Mouse (Mus musculus) skeletal muscle tissue, adult 2 months (tissue): Measurements from ENCODE around the gene Fam69b.

Source experiments
- DNase-seq: peaks from one replicate; pipeline ENCODE4 v3.0.0-alpha.2; 2012; ENCODE audit warnings: low read depth, low spot score

Fam69b gene

DNA sequence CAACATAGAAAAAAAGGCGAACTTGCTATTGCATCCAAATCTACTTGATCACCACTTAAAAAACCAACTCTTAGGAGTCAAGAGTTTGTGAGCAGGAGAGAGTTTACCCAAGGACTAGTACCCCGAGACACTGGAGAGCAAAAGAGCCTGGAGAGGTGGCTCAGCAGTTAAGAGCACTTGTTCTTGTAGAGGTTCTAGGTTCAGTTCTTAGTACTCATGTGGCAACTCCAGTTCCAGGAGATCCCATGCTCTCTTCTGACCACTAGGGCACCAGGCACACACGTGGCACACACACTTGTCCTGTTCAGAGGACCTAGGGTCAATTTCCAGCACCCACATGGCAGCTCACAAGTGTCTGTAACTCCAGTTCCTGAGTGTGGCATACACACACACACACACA lies 2.2 kb upstream of the Fam69b start:
- DNase-seq = no peak

DNA sequence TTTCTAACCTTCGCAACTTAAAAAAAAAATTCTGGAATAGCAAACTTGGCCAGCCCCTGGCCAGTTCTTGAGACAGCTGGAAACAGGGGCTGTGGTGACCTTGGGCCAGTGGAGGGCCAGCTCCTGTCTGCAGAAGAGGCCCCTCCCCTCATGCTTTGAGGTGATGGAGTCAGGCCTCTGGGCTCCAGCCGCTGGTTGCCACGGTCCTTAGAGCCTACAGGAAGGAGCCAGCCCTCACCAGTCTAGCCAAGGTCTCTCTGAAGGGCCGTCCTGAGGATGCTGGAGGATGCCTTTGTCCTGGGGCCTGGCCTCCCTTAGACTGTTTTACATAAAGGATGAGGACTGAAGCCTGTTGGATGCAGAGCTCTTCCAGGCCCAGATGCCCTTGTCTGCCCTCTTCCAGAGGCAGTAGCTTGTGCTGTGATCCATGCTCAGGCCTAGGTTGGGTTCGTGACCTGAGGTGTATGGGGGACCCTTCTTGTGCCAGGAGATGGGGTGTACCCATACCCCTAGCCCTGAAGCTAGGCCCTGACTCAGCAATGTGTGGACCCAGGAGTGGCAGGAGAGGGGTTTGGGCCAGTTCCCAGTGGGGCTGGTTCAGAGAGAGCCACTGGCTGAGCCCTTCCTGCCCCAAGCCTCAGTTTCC lies 658 bp downstream of the Fam69b start:
- no peak for DNase-seq

DNA sequence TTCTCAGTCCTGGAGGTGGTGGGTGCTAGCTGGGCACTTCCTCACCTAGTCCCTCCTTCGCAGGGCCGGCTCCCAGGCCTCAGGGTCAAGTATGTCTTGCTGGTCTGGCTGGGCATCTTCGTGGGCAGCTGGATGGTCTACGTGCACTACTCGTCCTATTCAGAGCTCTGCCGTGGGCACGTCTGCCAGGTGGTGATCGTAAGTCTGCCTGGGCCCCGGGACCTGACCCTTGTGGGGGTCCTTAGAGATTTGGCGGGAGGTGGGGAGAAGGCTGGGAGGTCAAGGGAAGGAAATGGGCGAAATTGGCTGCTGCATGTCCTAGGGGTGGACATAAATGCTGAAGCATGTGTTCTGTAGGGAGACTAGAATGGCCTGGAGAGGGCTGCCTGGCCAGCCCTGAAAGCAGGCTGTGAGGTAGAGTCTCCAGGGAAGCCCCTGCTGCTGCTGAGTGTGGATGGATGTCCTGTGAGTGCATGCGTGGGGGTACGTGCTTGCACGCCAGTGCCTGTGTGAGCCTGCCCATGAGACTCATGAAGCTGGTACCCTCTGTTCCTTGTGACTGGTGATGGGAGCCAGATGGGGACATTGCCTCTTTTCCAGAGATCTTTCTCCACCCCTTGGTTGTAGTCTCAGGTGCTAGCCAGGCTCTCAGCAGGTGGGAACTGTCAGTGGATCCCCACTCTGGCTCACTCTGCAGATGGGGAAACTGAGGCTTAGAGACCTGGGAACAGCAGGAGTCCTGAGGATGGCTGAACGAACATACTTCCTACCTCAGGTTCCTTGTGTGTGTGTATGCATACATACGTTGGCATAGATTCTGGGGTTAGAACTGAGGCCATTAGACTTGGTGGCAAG lies 4.5 kb downstream of the Fam69b start:
- no peak for DNase-seq

DNA sequence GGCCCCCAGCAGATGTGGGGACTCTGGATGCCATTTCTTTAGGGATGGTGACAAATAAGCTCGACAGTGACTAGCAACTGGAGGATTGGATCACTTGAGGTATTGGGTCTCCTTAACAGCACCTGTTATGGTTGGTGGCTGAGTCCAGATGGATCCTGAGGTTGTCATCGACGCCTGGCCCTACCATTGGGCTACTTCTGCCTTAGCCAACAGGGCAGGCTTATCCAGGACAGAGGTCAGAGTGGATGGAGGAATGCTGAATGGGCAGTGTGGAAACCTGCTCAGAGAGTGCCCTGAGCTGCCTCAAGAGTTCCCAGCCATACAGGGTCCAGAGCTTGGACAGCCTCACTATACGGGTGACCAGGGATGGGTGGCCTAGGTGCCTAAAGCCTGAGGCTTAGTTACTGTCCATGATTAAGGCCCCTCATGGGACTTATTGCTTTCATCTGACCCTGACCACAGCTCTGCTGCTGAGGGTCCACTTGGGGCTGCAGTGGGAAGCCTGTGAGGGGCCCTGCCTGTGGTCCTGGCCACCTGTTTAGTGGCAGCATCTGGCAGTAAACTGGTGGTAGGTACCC lies 5.8 kb downstream of the Fam69b start:
- DNase-seq = no peak

DNA sequence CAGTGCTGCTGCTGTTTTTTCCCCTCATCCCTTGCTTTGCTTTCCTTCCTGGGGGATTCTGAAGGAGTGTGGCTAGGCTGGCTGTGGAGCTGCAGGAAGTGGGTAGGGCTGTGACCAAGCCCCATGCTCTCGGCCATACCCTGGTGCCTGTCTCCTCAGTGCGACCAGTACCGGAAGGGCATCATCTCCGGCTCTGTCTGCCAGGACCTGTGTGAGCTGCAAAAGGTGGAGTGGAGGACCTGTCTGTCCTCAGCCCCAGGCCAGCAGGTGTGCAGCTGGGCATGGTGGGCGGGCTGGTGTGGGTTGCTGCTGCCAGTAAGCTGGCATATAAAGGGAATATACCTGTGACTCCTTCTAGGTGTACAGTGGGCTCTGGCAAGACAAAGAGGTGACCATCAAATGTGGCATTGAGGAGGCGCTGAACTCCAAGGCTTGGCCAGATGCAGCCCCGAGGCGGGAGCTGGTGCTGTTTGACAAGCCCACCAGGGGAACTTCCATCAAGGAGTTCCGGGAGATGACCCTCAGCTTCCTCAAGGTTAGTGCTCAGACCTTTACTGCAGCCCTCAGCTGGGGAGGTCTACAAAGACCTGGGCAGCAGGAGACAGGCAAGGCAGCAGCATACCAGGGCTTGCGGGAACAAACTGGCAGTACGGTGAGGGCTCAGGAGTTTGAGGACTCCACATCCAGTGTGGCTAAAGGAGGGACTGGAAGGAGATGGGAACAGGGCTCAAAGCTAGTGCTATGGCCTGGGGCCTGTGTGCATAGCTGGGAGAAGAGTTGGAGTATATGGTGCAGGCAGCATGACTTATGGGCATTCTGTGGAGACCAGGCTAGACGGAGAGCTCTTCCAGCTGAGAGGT lies 6.6 kb downstream of the Fam69b start:
- DNase-seq = no peak

DNA sequence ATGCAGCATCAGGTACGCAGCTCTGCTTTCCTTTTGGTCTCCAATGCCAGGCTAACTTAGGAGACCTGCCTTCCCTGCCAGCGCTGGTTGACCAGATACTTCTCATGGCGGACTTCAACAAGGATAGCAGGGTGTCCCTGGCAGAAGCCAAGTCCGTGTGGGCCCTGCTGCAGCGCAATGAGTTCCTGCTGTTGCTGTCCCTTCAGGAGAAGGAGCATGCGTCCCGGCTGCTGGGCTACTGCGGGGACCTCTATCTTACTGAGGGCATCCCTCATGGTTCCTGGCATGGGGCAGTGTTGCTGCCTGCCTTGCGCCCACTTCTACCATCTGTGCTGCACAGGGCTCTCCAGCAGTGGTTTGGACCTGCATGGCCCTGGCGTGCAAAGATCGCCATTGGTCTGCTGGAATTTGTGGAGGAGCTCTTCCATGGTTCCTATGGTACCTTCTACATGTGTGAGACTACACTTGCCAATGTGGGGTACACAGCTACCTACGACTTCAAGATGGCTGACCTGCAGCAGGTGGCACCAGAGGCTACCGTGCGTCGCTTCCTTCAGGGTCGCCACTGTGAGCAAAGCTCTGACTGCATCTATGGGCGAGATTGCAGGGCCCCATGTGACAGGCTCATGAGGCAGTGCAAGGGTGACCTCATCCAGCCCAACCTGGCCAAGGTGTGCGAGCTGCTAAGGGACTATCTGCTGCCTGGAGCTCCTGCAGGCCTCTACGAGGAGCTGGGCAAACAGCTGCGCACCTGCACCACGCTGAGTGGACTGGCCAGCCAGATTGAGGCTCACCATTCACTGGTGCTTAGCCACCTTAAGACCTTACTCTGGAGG lies 7.5 kb downstream of the Fam69b start:
- DNase-seq = no peak

DNA sequence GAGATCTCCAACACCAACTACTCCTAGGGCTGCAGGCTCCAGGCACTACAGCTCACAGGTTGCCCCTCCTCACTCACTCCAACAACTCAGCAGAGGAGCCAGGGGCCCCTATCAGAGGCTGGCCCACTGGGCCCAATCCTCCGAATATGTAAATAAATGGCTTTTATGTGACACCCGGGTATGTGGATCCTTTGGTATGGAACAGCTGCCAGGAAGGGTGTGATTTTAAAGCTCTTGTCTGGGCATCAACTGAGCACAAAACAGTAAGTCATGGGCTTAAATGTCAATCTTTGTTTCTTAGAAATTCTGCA lies 8.0 kb downstream of the Fam69b start:
- no peak for DNase-seq

DNA sequence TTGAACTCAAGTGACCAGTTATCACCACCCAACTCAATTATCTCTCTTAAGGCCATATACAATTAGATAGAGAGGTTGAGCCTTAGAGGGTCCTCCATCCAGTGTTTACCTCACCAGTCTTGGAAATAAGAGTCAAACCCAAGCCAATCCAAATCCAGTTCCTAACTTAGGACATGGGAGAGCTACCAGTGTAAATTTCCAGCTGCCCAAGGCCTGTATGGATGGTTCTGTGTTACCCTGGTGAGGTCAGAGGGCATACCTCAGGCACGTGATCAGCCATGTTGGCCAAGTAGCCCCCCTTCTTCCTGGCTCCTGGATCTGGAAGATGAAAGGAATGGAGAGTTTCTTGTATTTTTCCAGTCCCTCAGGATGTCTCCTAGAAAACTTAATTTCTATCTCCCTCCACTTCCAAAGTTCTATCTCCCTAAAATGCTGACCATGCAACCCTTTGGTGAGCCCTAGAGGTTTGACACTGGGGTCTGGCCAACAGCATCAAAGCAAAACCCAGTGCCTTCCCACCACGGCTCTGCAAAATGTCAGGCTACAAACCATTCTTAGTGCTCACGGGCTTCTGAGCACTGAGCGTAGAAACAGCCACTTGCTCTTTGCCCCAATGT lies 9.2 kb downstream of the Fam69b start:
- DNase-seq = no peak

DNA sequence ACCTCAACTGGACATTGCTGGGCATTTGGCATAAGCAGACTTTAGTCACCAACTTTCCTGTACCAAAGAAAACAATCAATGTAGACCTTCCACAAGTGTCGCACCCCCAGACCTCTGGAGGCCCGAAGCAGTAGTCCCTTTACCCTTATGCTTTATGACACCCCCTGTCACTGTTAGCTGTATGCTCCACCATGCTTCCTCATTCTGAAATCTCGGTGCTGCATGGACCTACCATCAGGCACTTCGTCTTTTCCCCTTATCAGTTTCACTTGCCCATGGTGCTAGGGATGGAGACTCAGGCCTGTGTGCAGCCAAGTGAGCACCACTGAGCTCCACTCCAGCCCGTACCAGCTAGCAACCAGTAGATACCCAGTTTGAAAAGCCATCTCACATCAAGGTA lies 9.8 kb downstream of the Fam69b start:
- DNase-seq = no peak

DNA sequence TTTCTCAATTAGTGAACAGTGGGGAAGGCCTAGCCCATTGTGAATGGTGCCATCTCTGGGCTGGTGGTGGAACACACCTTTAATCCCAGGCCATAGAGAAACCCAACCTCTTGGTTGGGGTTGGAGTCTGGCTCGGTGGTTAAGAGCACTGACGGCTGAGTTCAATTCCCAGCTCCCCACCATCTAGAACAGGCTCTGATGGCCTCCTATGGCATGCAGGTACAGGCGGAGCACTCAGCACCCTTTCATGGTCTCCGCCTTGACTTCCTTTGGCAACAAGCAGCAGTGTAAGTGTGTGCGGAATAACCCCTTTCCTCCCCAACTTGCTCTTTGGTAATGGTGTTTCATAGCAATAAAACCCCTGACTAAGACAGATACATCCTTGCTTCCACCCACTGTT lies 10.3 kb downstream of the Fam69b start:
- DNase-seq = no peak

DNA sequence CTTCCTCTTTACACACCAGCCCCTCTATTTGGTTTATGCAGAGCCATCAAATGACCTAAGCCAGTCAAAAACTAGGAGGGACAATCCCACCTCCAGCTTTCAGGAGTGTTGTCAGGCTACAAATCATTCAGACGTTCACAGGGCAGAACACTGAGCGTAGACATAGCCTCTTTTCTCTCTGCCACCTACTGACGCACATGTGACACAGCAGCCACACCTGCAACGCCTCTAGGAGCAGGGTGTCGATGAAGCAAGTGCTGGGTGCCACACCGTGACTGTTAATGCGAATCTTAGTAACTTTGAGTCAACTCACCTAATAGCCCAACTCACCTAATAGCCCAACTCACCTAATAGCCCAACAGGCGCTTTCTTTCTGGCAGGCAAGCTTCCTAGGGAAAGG lies 10.8 kb downstream of the Fam69b start:
- DNase-seq = no peak

DNA sequence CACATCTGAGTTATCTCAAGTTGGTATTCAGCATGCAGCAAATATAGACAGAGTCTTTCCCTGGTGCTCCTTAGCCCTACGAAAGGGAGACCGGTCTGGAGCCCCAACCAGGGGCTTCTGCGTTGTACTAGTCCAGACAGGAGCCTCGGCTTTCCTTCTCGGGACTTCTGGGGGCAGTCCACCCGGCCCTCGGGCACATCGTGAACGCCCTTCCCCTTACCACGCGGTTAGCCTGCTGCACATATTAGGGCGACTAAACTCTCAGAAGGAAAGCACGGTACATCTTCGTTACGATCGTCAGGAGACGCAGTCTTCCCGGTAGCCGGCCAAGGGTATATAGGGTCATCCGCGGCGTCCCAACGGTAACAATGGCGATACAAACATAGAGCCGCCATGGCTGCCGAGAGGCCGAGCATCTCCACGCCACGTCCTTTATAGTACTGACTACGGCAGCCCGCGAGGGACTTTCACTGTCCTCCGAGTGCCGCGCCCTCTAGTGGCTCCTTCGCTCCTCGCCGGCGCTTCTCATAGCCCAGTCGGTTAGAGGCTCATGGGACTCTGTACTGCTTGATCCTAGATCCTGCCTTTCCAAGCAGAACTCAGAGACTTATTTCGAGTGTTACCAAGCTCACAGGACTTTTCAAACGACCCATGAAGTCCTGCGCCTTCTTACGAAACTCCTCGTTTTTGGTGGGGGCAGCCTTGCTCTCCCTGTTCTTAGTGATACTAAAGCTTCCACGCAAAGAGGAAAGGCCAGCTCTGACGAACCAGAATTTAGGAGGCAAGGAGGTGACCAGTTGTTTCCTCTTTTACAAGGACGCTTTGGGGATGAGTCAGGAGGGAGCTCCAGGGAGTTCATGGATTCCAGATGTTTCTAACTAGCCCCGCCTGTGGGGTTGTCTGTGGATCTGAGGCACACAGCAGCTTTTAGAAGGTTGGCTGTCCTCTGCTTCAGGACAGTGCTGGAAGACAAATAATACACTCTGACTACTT lies 11.9 kb downstream of the Fam69b start:
- peak; percentile 92 for DNase-seq

DNA sequence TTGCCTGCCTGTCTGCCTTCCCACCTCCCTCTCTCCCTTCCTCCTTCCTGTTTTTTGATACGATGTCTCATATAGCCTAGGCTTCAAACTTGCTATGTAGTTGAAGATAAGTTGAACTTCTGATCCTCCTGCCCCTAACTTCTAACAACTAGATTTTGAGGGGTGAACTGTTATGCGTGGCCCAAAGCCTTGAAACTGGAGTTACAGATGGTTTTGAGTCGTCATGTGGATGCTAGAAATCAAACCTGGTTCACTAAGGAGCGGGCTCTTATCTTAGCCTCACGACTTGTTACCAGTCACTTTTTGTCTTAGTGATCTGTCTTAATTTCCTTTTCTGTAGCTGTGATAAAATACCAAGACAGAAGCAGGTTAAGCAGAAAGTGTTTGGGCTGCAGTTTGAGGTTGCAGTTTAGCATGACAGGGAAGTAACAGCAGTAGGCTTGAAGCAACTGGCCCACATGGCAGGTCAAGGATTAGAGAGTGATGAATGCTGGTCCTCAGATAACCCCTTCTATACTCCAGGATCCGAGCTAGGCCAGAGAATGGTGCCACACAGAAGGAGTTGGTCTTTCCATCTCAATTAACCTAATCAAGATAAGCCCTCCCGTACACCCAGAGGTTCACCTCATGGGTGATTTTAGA lies 12.9 kb downstream of the Fam69b start:
- no peak for DNase-seq

DNA sequence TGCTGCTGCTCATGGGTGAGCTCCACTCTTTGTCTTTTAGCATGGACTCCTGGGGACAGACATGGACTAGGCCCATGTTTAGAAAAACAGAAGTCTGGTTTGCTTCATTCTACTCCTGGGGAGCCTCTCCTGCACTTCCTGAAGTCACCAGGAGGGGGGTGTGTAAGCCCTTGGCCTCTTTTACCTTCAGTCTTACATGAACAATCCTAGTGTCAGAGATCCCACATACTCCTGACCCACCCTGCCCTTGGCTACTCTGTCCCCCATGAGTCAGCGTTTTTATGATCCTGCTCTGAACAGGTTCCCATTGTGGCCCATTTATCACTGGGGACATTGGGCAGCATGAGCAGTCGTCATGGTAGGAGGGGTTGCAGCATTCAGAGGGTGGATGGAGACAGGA lies 15.7 kb downstream of the Fam69b start:
- no peak for DNase-seq

DNA sequence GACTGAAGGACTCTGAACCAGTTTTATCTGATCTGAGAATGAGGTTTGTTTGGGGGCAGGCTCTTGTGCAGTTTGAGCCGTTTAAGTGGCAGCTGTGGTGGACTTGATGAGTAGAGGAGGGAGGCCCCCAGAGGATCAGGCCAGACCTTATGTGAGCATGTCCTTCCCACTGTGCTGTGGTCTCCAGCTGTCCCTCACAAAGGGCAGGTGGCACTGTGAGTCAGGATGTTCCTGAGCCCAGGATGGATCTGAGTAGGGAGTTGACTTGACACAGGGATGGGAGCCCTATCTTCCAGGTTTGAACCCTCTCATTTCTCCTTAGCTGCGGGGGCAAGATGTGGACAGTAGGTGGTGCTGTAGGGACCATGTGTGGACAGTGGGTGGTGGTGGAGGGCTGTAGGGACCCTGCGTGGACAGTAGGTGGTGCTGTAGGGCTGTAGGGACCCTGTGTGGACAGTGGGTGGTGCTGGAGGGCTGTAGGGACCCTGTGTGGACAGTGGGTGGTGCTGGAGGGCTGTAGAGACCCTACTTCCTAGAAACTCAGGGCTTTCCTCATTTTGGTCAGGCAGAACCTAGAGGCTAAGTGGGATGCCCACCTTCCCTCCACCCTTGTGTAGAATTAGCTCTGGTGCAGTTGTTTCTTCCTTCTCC lies 18.5 kb downstream of the Fam69b start:
- peak; percentile 88 for DNase-seq

DNA sequence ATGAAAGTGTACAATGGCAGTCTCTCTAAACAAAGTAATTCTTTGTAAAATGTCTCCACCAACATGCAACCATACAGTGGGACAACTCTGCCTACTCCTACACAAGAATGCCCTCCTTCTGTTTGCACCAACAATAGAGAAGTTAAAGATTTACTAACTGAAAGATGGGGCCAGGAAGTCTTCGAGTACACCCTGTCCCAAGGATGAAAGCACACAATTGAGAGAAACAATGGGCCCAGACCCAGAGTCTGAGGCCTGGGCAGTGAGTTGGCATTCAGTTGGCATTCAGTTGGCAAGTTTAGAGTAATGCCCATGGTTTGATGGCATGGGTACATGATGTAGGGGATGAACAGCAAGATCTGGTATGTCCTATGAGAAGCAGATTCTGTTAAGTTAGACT lies 26.4 kb downstream of the Fam69b start:
- DNase-seq = no peak

DNA sequence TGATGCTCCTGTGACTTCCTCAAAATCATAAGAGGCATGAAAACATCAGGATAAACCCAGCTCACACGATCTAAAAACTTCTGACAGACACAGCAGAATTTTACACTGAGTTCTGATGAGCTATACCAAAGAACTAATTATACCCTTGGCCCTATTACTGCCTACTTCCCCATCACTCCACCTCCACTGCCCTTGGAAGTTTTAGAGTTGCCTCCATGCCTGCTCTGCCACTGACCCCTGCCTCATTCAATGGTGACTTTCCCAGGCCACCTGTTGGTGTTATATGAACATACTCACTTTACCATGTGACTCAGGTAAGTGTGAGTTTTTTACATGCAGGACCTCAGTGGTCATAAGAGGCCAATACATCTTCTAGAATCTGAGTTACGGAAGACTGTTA lies 29.2 kb downstream of the Fam69b start:
- DNase-seq = no peak

DNA sequence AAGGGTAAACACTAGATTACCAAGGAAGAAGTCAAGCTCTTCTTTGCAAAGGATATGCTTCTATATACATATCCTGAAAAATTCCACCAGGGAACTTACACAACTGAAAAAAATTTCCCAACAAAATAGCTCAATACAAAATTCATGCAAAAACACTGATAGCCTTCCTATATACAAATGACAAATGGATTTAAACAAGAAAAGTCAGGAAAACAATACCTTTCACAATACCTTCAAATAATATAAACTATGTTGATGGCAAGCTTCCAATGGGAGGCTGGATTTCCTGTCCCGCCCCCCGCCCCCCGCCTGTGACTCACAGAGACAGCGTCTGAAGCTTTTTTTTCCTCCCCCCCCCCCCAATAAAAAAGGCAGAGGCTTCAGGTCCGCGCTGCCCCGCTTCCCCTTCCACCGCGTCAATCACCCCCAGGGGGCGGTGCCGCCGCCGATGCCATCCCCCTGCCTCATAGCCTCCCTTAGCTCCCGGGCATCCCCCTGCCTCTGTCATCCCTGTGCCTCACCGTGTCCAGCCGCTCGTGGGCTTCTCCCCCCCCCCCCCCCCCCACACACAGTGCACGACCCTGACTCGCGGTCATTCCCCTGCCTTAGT lies 33.0 kb downstream of the Fam69b start:
- DNase-seq = no peak
